Mouse (Mus musculus): ENCODE measurements around the gene Slc12a6. TPM values are rescaled to one million over a fixed set of nuclear protein-coding genes. Genes with fewer than 3 reads are reported as not detected.
A peak's percentile ranks its signal among the peaks of the same experiment; 100 is the strongest.

Slc12a6 gene
- polyA plus RNA-seq, 1 experiment, result 3.8 TPM

DNA sequence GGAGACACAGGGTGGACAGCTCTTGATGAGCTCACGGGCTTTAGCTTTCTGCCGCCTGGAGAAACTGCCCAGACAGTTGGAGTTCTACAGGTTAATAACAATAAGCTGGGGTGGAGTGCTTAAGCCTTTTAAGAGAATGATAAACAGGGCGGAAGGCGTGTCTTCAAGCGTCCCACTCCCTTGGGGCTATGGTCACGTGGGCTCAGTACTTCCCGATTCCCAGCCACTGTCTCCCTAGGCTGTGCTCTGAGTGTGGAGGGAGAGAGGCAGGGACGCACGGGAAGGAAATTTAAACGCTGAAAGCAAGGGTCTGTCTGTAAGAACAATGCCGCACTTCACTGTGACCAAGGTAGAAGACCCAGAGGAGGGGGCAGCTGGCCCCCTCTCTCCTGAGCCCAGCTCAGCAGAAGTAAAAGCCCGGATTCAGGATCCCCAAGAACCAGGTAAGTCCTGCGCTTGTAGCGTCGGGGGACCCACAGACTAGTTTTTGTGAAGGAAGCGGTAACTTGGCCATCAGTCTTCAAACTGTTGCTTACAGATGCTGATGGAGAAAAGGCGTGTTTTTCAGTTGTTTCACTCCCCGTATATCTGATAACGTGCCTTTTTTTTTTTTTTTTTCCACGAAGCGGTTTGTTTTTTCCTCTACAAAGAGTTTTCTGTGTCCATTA lies 18.9 kb downstream of the Slc12a6 start:
- TF ChIP-seq GATA1 (IDR thresholded peaks at IDR 0.05; ENCODE audit: low read length), result no peak

DNA sequence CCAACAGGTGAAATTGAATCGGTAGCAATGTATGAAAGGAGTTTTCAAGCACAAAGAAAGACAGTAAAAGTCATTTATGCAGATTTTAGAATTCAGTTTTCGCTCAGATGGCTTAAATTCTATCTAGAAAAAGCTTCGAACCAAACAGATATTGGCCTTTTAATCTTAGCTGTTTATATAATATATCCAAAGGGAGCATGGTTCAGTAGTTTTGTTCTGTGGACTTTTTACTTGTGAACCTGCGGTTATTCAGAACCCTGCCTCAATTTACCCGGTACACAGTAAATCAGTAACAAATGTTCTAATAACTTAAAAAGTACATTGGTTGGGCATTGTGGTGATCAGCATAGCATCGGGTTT lies 19.4 kb downstream of the Slc12a6 start:
- no peak for TF ChIP-seq GATA1 (IDR thresholded peaks at IDR 0.05; ENCODE audit: low read length)

DNA sequence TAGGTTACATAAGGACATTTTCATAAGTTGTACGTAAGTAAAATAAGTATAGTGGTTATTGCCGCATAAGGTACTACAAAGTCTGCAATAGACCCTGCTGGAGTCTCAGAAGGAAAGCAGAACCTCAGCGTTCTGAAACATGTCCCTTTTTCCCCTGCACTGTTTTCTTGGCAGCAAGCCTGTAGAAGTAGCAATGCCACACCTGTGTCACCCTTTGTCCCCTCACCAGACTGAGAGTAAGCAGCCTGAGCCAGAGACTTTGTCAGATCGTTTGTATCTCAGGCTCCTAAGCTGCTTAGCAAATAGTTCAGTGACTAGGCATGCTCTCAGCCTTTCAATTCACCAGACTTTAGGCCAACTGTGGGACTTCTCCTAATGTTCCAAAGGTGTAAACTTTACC lies 21.4 kb downstream of the Slc12a6 start:
- TF ChIP-seq GATA1 (IDR thresholded peaks at IDR 0.05; ENCODE audit: low read length), result no peak

DNA sequence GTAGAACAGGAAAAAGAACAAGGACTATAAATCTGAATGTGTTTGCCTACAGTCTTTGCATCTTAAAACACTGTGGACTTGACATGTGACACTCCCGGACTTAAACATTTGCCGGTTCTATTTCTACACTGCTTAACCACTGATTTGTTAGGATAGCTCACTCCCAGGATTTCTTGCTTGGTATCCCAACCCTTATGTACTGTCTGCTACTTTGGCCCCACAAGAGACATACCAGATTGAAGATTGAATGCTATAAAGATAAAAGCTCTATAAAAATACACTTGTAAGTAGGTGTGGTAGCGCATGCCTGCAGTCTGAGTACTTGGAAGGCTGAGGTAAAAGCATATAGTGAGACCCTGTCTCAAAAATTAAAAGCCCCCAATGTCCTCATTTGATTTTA lies 23.9 kb downstream of the Slc12a6 start:
- TF ChIP-seq GATA1 (IDR thresholded peaks at IDR 0.05; ENCODE audit: low read length), result no peak

DNA sequence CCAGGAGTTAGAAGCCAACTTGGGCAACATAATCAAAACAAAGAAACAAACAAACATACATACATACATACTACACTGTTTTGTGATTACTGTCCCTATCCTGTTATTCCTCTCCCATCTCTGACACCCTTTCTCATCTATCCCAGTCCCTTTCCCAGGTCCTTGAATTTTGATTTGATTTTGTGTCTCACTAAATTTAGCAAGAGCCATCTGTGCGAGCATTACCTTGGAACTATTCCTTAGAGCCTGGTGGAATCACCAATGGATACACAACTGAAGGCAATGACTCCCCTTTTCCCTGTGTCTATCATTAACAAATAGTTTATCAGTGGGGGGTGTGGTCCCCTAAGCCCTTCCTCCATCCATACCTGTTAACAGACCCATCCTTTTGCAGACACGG lies 27.2 kb downstream of the Slc12a6 start:
- no peak for TF ChIP-seq GATA1 (IDR thresholded peaks at IDR 0.05; ENCODE audit: low read length)

DNA sequence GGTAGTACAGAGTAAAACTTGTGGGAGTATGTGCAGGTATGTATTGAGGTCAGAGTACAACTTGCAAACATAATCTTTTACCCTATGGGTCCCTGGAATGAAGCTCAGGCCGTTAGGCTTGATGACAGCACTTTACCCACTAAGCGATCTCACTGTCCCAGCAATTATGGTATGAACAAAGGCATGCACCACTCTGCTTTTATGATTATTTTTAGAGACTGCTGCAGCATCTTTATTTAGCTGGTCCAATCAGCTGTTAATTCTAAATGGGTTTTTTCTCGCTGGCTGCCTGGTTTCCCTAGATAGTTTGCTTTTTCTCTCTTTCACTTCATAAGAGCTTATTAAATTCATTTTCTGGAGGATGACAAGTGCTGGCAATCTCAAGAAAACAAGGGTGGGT lies 30.6 kb downstream of the Slc12a6 start:
- TF ChIP-seq GATA1 (IDR thresholded peaks at IDR 0.05; ENCODE audit: low read length), result no peak

DNA sequence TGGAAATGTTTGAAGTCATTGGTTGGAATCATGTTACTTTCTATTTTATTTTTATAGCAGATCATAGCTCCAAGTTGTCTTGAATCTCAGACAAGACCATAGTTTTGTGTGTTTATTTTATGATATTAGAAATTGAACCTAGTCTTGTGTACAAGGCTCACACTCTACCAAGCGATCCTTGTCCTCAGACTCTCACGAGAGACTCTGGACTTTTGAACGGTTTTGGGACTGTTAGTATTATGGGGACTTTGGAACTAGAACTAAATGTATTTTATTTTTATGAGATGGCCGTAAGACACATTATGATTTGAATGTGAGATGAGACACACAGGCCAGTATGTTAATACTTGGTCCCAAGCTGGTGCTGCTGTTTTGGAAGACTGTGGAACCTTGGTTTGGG lies 32.6 kb downstream of the Slc12a6 start:
- no peak for TF ChIP-seq GATA1 (IDR thresholded peaks at IDR 0.05; ENCODE audit: low read length)

DNA sequence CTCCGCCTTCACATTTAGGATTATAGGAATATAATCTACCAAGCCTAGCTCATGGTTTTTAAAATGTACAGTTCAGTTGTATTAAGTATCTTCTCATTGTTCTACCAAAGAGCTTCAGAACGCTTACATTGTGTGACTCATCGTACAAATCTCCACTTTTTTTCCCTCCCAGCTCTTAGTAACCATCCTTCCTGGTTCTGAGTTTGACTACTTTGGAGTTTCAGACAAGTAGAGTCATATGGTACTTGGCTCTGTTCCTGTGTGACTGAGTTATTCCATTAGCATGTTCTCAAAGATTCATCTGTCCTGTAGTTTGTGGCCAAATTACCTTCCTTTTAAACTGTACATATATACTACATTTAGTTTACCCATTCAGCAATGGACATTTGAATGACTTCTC lies 43.0 kb downstream of the Slc12a6 start:
- no peak for TF ChIP-seq GATA1 (IDR thresholded peaks at IDR 0.05; ENCODE audit: low read length)

DNA sequence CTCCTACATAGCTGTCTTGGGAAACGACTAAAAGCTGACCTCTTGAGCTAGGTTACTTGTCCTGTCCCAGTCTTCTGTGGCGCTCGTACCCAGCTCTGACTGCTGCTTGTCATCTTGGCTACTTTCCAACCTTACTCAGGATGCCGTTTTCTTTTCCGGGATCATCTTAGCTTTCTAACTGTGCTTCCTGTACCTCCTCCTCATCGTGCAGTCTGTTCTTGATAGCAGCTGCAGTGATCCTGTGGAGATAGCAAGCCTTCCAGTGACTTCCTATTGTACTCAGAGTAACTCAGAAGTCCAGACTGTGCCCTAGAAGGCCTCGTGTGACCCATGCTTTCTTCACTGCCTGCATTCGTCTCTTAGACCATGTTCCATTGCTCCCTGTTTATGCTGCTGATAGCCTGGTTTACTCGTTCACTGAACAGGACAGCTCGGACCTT lies 43.6 kb downstream of the Slc12a6 start:
- peak; percentile 31 for TF ChIP-seq GATA1 (IDR thresholded peaks at IDR 0.05; ENCODE audit: low read length)

DNA sequence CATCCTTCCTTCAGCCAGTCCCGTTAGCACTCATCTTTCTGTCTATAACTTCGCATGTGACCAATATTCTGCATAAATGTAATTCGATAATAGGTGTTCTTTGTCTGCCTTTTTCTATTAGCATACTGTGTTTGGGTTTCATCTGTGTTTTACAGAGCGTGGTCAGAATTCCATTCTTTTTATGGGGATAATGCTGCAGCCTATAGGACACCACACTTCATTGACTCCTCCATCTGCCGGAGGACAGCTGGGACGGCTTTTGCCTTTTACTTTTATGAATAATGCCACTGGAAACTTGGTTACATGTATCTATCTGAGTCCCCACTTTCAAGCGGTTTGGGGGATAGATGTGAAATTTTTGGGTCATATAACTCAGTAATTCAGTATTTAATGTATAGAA lies 50.0 kb downstream of the Slc12a6 start:
- no peak for TF ChIP-seq GATA1 (IDR thresholded peaks at IDR 0.05; ENCODE audit: low read length)

DNA sequence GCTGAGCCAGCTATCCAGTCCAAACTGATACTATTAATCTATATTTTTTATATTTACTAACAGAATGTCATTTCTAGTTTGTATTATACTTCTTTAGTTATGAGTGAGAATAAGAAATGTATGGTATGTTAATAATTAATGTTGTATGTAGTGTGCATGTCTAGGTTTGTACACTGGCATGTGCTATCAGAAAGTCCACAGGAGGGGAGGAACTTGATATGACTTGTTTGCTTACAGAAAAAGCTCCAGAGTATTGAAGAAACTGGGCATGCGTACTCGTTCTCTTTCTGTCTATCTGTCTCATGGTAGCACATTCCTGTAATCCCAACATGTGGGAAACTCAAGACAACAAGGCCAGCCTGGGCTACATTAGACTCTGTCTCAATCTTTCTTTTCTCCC lies 52.6 kb downstream of the Slc12a6 start:
- TF ChIP-seq GATA1 (IDR thresholded peaks at IDR 0.05; ENCODE audit: low read length), result no peak

DNA sequence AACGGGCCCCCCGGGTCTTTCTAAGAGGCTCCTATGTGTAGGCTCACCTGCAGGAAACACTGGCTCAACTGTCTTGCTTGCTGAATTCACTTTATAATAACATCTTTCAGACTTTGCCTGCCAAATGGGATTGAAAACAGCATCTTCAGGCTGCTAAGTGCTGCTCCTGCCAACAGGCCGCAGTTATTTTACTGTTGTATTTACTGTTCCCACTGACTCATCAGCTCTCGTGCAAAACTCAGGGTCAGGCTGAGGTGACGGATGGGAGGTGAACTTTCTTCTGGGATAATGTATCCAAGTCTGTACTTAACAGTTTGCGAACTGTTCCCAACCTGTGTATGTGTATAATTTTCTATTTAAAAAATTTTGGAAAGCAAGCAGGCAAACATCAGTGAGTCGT lies 53.3 kb downstream of the Slc12a6 start:
- TF ChIP-seq GATA1 (IDR thresholded peaks at IDR 0.05; ENCODE audit: low read length), result no peak

DNA sequence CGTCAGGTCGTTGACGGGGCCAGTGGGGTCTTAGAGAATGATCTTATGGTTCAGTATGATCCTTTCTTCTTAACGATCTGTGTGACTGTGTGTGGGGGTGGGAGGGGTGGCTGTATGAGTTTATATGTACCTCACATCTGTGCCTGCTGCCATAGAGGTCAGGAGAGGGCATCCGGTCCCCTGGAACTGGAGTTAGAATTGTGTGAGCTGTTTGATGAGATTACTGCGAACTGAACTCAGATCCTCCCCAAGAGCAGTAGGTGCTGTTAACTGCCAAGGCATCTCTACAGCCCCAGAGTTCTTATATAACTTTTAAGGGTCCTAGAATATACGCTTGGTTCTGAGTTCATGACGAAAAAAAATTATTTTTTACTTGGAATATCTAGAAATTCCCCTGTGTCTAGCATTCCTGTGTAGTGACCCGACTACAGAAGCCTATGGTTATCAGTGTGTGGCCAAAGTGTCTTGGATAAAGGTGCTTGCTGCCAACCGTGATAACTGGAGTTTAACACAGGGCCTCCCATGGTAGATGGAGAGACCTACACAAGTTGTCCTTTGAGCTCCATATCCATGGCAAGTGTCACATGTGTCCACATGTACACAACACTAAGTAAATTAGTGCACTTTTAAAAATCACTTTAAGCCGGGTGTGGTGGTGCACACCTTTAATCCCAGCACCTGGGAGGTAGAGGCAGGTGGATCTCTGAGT lies 62.6 kb downstream of the Slc12a6 start:
- TF ChIP-seq GATA1 (IDR thresholded peaks at IDR 0.05; ENCODE audit: low read length), result no peak

DNA sequence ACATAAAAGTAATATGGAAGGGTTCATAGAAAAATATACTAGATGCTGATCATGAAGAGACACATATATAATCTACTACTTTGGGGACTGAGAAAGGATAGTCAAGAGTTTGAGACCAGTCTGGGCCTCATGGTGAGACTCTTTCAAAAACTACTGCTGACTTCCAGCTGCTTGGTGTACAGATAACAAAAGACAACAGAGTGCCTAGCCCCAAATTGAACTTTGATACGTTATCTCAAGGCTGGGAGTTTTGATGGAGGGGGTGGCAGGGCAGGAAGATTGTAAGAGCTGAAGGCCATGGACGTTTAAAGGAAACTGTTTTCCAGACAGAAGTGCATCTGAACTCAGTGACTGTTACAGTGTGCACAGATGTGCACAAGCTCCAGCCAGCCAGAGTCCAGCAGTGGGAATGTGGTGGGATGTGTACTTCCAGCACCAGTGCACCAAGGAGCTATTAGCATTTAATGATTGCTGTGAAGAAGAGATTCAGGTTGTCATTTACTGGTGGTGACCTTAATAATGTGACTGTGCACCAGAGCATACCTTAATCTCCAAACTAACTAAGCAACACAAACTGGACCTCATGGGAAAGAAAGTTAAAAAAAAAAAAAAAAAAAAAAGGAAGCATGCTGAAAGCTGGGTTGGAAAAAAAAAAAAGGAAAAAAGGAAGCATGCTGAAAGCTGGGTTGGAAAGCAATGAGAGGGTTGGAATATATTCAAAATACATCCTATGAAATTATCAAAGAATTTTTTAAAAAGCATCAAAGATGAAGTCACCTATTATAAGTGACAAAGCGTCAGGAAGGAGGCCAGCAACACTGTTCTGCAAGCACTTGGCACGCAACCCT lies 66.7 kb downstream of the Slc12a6 start:
- peak; percentile 16 for TF ChIP-seq GATA1 (IDR thresholded peaks at IDR 0.05; ENCODE audit: low read length)

DNA sequence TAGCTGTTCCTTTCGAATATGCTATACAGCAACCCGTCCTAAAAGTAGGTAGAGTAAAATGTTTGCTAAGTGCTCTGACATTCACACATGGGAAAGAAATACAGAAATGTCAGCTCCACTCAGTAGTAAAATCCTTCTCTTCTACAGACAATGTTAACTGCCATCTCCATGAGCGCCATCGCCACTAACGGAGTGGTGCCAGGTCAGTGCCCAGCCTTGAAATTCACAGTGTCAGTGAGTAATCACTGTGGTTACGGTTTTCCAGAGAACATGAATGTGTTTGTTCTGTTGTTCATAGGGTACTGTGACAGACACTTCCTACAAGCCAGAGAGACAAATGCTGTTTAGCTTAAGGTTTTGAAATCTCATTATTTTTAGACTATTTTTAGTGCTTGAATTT lies 71.6 kb downstream of the Slc12a6 start:
- no peak for TF ChIP-seq GATA1 (IDR thresholded peaks at IDR 0.05; ENCODE audit: low read length)

DNA sequence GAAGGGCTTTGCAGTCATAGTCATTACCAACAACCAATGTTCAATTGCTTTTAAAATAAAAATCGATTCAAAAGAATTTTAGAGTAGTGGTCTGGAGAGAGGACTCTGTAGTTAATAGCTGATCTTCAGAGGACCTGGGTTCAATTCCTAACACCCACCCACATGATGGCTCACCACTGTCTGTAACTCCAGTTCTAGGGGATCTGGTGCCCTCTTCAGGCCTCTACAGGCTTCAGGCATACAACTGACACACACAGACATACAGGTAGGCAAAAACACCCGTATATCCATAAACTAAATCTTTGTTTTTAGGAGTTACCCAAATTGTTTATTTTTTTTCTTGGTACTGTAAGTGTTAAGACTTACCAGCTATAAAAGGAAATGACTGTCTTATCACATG lies 74.1 kb downstream of the Slc12a6 start:
- TF ChIP-seq GATA1 (IDR thresholded peaks at IDR 0.05; ENCODE audit: low read length), result no peak

All from G1E-ER4 (cell line).